Mouse (Mus musculus) forebrain, embryonic 10.5 days (tissue): ENCODE measurements around the gene Cryba4. TPM values are rescaled to one million over a fixed set of nuclear protein-coding genes. Genes with fewer than 3 reads are reported as not detected.

Source experiments
- DNase-seq: peaks from one replicate; pipeline ENCODE4 v3.0.0-alpha.2; 2017; ENCODE audit warnings: low spot score; ENCODE audit errors: extremely low spot score
- H3K27ac ChIP-seq: fragments of 300-500 bp; sonication (generic); 2 replicates; pipeline ENCODE4 v1.5.1; 2016; ENCODE audit warnings: mild to moderate bottlenecking
- H3K27me3 ChIP-seq: fragments of 300-500 bp; sonication (generic); 2 replicates; pipeline ENCODE4 v1.6.1; 2016; ENCODE audit warnings: mild to moderate bottlenecking; ENCODE audit not compliant: poor library complexity, severe bottlenecking
- H3K36me3 ChIP-seq: fragments of 300-500 bp; sonication (generic); replicated peaks from 2 replicates; pipeline ENCODE4 v1.6.1; 2016; ENCODE audit warnings: mild to moderate bottlenecking, moderate library complexity
- H3K4me1 ChIP-seq: fragments of 300-500 bp; sonication (generic); 2 replicates; pipeline ENCODE4 v1.6.1; 2016
- H3K4me3 ChIP-seq: fragments of 300-500 bp; sonication (generic); 2 replicates; pipeline ENCODE4 v1.5.1; 2016; ENCODE audit warnings: mild to moderate bottlenecking, moderate library complexity
- H3K9me3 ChIP-seq: fragments of 300-500 bp; sonication (generic); 2 replicates; pipeline ENCODE4 v1.6.1; 2016; ENCODE audit warnings: mild to moderate bottlenecking, moderate library complexity
- WGBS: fragments of 180-500 bp; shearing (Covaris S2); methylation state at CpG from one replicate; pipeline ENCODE4 v1.1.7; 2016; 5-methylcytosine and 5-hydroxymethylcytosine counted together
- polyA plus RNA-seq: library from polyadenylated mRNA; unstranded; fragments of >200 nt; fragmentation: Nextera tagmentation; extraction: Ambion mirVana; gene quantifications from 2 replicates; pipeline ENCODE4 v1.2.1, GENCODE M21; 2016

The Cryba4 gene
- polyA plus RNA-seq, 1 experiment from 2014 or later = 0.48 TPM

DNA sequence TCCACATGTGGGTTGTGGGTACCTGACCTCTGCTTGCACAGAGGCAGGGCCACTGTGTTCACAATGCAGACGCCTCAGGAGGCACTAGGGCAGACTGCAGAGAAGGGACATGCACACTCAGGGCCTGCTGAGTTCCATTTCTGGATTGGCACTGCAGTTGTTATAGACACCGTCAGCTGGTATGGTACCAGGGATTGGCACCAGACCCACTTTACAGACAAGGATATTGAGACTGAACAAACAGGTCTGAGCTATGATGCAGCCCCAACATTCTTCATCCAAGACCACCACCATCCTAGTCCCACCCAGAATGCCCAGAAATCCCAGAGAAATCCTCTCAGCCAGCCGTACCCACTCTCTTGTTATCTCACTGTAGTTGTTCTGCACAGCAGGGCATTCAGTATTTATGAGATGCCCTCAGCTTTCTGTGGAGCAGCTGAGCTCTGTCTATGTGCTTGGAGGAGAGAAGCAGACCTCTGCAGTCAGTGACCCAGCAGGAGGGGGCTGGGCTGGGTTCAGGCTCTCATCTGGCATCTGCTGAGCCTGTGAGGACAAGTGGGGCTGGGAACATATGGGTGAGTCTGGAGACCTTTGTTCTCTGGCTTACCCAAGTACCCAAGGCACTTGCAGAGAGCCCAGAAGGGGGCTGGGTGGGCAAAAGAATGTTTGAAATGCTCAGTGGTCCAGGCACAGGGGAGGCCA lies 13.4 kb downstream of the Cryba4 start:
- peaks cover 74% of the 10 kb centered on the region for H3K4me1 ChIP-seq
- no peak for DNase-seq

GRCm38 (mm10) chr5:112237866-112238570 lies 14.3 kb downstream of the Cryba4 start:
- 41% methylated on average over 9 of the region's 9 CpGs for WGBS
- peak; percentile 60 for DNase-seq
- Histone ChIP-seq H3K4me1 (peaks cover 71% of the 10 kb centered on the region), H3K27ac (peak overlapping the region; percentile 94), H3K4me3 (peak overlapping the region; percentile 43), H3K27me3 (peaks cover 41% of the 10 kb centered on the region), H3K9me3 (no peaks in the 10 kb centered on the region), H3K36me3 (no peaks in the 10 kb centered on the region)

More for the DNA sequence above, 13.4 kb downstream of the Cryba4 start:
- Histone ChIP-seq H3K9me3 (no peaks in the 10 kb centered on the region), H3K36me3 (no peaks in the 10 kb centered on the region), H3K4me3 (peak overlapping the region; percentile 7; the same call in 1 of the 2 replicates), H3K27ac (peak overlapping the region; percentile 94), H3K27me3 (peaks cover 41% of the 10 kb centered on the region)
- 79% methylated on average over 3 of the region's 3 CpGs for WGBS

- 2% methylated on average over 16 of the region's 16 CpGs for WGBS
- Histone ChIP-seq H3K27me3 (peaks cover 41% of the 10 kb centered on the region), H3K36me3 (no peaks in the 10 kb centered on the region), H3K4me1 (peaks cover 66% of the 10 kb centered on the region), H3K4me3 (peak overlapping the region; percentile 43), H3K9me3 (no peaks in the 10 kb centered on the region), H3K27ac (peak overlapping the region; percentile 94)
- peak; percentile 86 for DNase-seq
Observed at GRCm38 (mm10) chr5:112237439-112237838, 14.9 kb downstream of the Cryba4 start.

- Histone ChIP-seq H3K27me3 (peaks cover 41% of the 10 kb centered on the region), H3K9me3 (no peaks in the 10 kb centered on the region), H3K4me1 (peaks cover 67% of the 10 kb centered on the region), H3K4me3 (peak overlapping the region; percentile 43), H3K36me3 (no peaks in the 10 kb centered on the region), H3K27ac (peak overlapping the region; percentile 94)
- 81% methylated on average over 2 of the region's 2 CpGs for WGBS
- no peak for DNase-seq
Observed at GRCm38 (mm10) chr5:112236631-112237030, 15.7 kb downstream of the Cryba4 start.

GRCm38 (mm10) chr5:112235806-112236205 lies 16.5 kb downstream of the Cryba4 start:
- Histone ChIP-seq H3K4me1 (peaks cover 69% of the 10 kb centered on the region), H3K27me3 (peaks cover 44% of the 10 kb centered on the region)

DNA sequence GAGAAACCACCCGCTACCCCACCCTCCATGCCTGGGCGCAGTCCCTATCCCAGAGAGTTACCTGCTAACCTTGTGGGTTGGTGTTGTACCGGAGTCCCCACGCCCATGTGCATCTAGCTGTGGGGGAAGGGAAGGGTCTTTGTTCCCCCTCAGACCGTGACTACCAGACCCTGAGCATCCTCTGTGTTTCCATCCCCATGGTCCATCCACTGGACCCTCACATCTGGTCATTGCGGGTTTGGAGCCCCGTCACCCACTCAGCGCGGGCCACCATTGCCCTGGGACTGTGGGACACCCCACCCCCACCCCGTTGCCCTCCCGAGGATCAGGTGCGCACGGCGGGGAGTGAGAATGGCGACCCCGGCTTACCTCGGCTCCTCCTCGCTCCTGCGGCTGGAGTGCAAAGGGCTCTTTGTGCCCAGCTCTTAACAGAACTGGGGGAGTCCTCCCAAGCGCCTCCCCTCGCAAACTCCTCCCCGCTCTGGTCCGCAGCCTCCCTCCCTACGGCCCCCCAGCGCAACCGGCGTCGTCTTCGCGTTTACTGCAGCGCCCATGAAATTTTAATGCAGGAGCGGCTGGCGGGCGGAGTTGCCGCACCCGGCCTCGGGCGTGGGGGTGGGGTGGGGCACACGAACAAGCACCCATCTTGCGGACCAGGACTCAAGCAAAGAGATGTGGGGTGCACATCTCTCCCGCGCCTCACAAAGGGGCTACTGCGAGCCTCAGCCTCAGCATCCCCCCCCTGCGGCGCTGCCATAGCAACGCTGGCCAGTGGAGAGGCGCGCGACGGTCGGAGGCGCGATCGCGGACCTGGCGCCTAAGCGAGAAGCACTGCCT lies 23.9 kb downstream of the Cryba4 start:
- Histone ChIP-seq H3K4me1 (peaks cover 70% of the 10 kb centered on the region), H3K9me3 (0 out of 2 replicates have a peak, but pooled peaks cover 5% of the 10 kb centered on the region), H3K27me3 (peaks cover 57% of the 10 kb centered on the region), H3K27ac (peak overlapping the region; percentile 99), H3K36me3 (peaks cover 28% of the 10 kb centered on the region), H3K4me3 (peak overlapping the region; percentile 78)
- DNase-seq = peak; percentile 76
- under 1% methylated on average over 57 of the region's 57 CpGs for whole genome bisulfite sequencing

More at GRCm38 (mm10) chr5:112235806-112236205, 16.5 kb downstream of the Cryba4 start:
- H3K9me3 ChIP-seq = 0 out of 2 replicates have a peak, but pooled peaks cover under 1% of the 10 kb centered on the region
- 75% methylated on average over 5 of the region's 5 CpGs for WGBS
- DNase-seq = no peak
- peak overlapping the region; percentile 94 for H3K27ac ChIP-seq
- H3K4me3 ChIP-seq = no peak overlapping the region
- no peaks in the 10 kb centered on the region for H3K36me3 ChIP-seq

DNA sequence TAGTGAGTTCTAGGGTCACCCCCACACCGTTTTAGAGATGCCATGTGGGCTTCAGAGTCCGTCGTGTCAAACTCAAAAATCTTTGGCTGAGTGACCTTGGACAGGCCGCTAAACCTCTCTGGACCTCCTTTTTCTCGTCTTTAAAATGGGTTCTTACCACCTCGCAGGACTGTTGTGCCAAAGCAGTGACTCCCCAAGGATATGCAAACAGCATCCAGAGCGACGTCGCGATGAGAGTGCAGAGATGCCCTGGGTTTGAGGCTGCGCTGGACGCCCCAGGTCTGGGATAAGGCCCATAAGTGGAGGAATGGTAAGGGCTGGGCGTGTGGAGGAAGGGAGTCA lies 24.4 kb downstream of the Cryba4 start:
- peaks cover 34% of the 10 kb centered on the region for H3K36me3 ChIP-seq
- 0 out of 2 replicates have a peak, but pooled peaks cover 5% of the 10 kb centered on the region for H3K9me3 ChIP-seq
- H3K27me3 ChIP-seq = peaks cover 57% of the 10 kb centered on the region
- no peak for DNase-seq
- under 1% methylated on average over 13 of the region's 13 CpGs for WGBS
- H3K27ac ChIP-seq = peak overlapping the region; percentile 99
- H3K4me3 ChIP-seq = peak overlapping the region; percentile 78
- H3K4me1 ChIP-seq = peaks cover 76% of the 10 kb centered on the region

- peaks cover 39% of the 10 kb centered on the region for H3K36me3 ChIP-seq
- H3K4me3 ChIP-seq = peak overlapping the region; percentile 78
- peak overlapping the region; percentile 99 for H3K27ac ChIP-seq
- H3K9me3 ChIP-seq = 0 out of 2 replicates have a peak, but pooled peaks cover 5% of the 10 kb centered on the region
- 1% methylated on average over 30 of the region's 30 CpGs for WGBS
- H3K27me3 ChIP-seq = peaks cover 57% of the 10 kb centered on the region
- DNase-seq = no peak
- peaks cover 81% of the 10 kb centered on the region for H3K4me1 ChIP-seq
Observed at GRCm38 (mm10) chr5:112227354-112227753, 25.0 kb downstream of the Cryba4 start.

DNA sequence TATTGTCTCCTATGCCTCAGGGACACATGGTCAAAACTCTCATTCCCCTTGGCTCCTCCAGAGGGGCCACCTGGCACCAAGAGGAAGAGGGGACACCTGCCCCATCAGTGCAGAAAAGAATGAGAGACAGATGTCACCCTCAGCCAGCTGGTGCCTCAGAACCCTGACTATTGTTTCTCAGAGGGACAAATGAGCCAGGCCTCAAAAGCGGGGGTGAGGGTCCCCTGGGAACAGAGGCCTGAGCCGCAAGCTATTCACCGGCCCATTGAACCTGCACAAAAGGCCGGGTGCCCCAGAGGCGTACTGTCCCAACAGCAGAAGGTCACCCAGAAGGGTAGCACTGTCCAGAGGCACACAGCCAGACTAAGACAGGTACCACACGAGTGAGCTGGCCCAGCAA lies 26.7 kb downstream of the Cryba4 start:
- peak overlapping the region; percentile 78 for H3K4me3 ChIP-seq
- 0 out of 2 replicates have a peak, but pooled peaks cover 2% of the 10 kb centered on the region for H3K9me3 ChIP-seq
- DNase-seq = no peak
- peak overlapping the region; percentile 99 for H3K27ac ChIP-seq
- peaks cover 86% of the 10 kb centered on the region for H3K4me1 ChIP-seq
- peaks cover 52% of the 10 kb centered on the region for H3K27me3 ChIP-seq
- WGBS = 45% methylated on average over 6 of the region's 6 CpGs
- peaks cover 56% of the 10 kb centered on the region for H3K36me3 ChIP-seq

GRCm38 (mm10) chr5:112220203-112220602 lies 32.1 kb downstream of the Cryba4 start:
- 92% methylated on average over 8 of the region's 8 CpGs for WGBS
- Histone ChIP-seq H3K4me3 (no peak overlapping the region), H3K27ac (0 out of 2 replicates have a peak overlapping the region, but pooled peaks have one; percentile 41)

GRCm38 (mm10) chr5:112219398-112219797 lies 32.9 kb downstream of the Cryba4 start:
- peak overlapping the region; percentile 41; the same call in 1 of the 2 replicates for H3K27ac ChIP-seq
- WGBS = 23% methylated on average over 1 of the region's 1 CpGs
- H3K4me3 ChIP-seq = no peak overlapping the region
- H3K36me3 ChIP-seq = peaks cover 68% of the 10 kb centered on the region
- no peaks in the 10 kb centered on the region for H3K9me3 ChIP-seq
- H3K4me1 ChIP-seq = peaks cover 97% of the 10 kb centered on the region
- DNase-seq = no peak
- no peaks in the 10 kb centered on the region for H3K27me3 ChIP-seq

More at GRCm38 (mm10) chr5:112220203-112220602, 32.1 kb downstream of the Cryba4 start:
- DNase-seq = no peak
- peaks cover 97% of the 10 kb centered on the region for H3K4me1 ChIP-seq
- H3K27me3 ChIP-seq = no peaks in the 10 kb centered on the region; the same call in 1 of the 2 replicates
- H3K9me3 ChIP-seq = no peaks in the 10 kb centered on the region
- peaks cover 76% of the 10 kb centered on the region for H3K36me3 ChIP-seq

DNA sequence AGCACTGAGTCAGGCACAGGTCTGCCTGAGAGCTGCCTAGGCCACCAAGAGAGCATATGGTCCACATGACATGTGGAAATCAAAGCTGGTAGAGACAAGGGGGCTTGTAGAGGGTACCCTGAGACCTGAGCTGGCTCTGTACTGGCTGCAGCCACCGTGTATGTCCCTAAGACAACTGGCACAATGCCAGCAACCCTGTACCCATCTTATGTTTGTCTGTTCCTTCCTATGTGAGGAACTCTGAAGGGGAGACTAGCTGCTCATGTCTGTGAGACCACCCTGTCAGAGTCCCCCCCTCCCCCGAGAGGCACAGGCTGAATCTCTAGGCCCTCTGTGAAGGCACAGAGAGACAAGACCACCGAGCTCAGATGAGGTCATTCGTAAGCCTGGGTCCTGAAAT lies 33.6 kb downstream of the Cryba4 start:
- Histone ChIP-seq H3K9me3 (no peaks in the 10 kb centered on the region), H3K36me3 (peaks cover 61% of the 10 kb centered on the region), H3K27ac (peak overlapping the region; percentile 41; the same call in 1 of the 2 replicates), H3K27me3 (no peaks in the 10 kb centered on the region), H3K4me1 (peaks cover 97% of the 10 kb centered on the region), H3K4me3 (no peak overlapping the region)
- DNase-seq = no peak
- 84% methylated on average over 4 of the region's 4 CpGs for WGBS
